Mouse (Mus musculus) midbrain, postnatal 0 days (tissue): ENCODE measurements at regions not wholly inside any gene's neighbourhood (a gene's known extent, or its start where the extent isn't known, plus 50 kb on each side); places are given as distances from the start of the nearest gene placed in this dataset.

Experiments used
- ATAC-seq: fragments of 200-750 bp; cut with Nextera tagmentation; 2 replicates; pipeline ENCODE4 v1.8.0; 2017; ENCODE audit warnings: moderate number of reproducible peaks, mild to moderate bottlenecking, moderate TSS enrichment, moderate library complexity; ENCODE audit not compliant: low FRiP score
- DNase-seq: peaks from one replicate; pipeline ENCODE4 v3.0.0-alpha.2; 2015; ENCODE audit warnings: low spot score
- H3K27ac ChIP-seq: fragments of 300-500 bp; sonication (generic); 2 replicates; pipeline ENCODE4 v1.5.1; 2014; ENCODE audit warnings: low read depth, mild to moderate bottlenecking, low read length, mixed read lengths
- H3K27me3 ChIP-seq: fragments of 300-500 bp; sonication (generic); 2 replicates; pipeline ENCODE4 v1.6.1; 2014; ENCODE audit warnings: low read length, control low read depth, mixed read lengths; ENCODE audit not compliant: insufficient read depth
- H3K36me3 ChIP-seq: fragments of 300-500 bp; sonication (generic); 2 replicates; pipeline ENCODE4 v1.6.1; 2014; ENCODE audit warnings: low read length, control low read depth, mixed read lengths; ENCODE audit not compliant: insufficient read depth
- H3K4me1 ChIP-seq: fragments of 300-500 bp; sonication (generic); 2 replicates; pipeline ENCODE4 v1.6.1; 2014; ENCODE audit warnings: mild to moderate bottlenecking, control low read depth, antibody characterized with exemption, low read length, mixed read lengths; ENCODE audit not compliant: insufficient read depth
- H3K4me2 ChIP-seq: fragments of 300-500 bp; sonication (generic); 2 replicates; pipeline ENCODE4 v1.6.1; 2014; ENCODE audit warnings: low read depth, mild to moderate bottlenecking, low read length, mixed read lengths; ENCODE audit not compliant: poor library complexity, severe bottlenecking
- H3K4me3 ChIP-seq: fragments of 300-500 bp; sonication (generic); 2 replicates; pipeline ENCODE4 v1.5.1; 2014; ENCODE audit warnings: low read depth, mild to moderate bottlenecking, low read length, moderate library complexity
- H3K9ac ChIP-seq: fragments of 300-500 bp; sonication (generic); replicated peaks from 2 replicates; pipeline ENCODE4 v1.6.1; 2014; ENCODE audit warnings: mild to moderate bottlenecking, low read length, moderate library complexity, mixed read lengths; ENCODE audit not compliant: poor library complexity, severe bottlenecking
- H3K9me3 ChIP-seq: fragments of 300-500 bp; sonication (generic); 2 replicates; pipeline ENCODE4 v1.6.1; 2016; ENCODE audit warnings: low read length, control low read depth
- CTCF ChIP-seq: IDR thresholded peaks from 2 replicates; pipeline ENCODE4 v1.5.1; 2016; ENCODE audit warnings: antibody characterized with exemption, mild to moderate bottlenecking
- WGBS: fragments of 180-500 bp; shearing (Covaris S2); extraction: QIAGEN DNeasy Blood & Tissue Kit; methylation state at CpG from one replicate; pipeline ENCODE4 v1.1.7; 2014; 5-methylcytosine and 5-hydroxymethylcytosine counted together

- 17% methylated on average over 17 of the region's 17 CpGs for WGBS
- TF ChIP-seq CTCF: peak; percentile 21; the same call in 1 of the 2 replicates
- 0 out of 2 replicates have a peak, but pooled peaks cover 4% of the 10 kb centered on the region for H3K4me1 ChIP-seq
- ATAC-seq (no peak), DNase-seq (peak; percentile 54)
- H3K9ac ChIP-seq: no peak overlapping the region
- no peak overlapping the region for H3K27ac ChIP-seq
- H3K4me3 ChIP-seq: peak overlapping the region; percentile 18; the same call in 1 of the 2 replicates
- no peaks in the 10 kb centered on the region for H3K9me3 ChIP-seq
- H3K36me3 ChIP-seq: no peaks in the 10 kb centered on the region
- H3K27me3 ChIP-seq: no peaks in the 10 kb centered on the region
- H3K4me2 ChIP-seq: peak overlapping the region; percentile 40
Observed at GRCm38 (mm10) chr1:193988970-193989904, 619.1 kb upstream of the Camk1g start.

- Histone ChIP-seq H3K36me3 (no peaks in the 10 kb centered on the region), H3K27ac (no peak overlapping the region), H3K27me3 (no peaks in the 10 kb centered on the region), H3K9me3 (no peaks in the 10 kb centered on the region), H3K4me2 (no peak overlapping the region), H3K4me1 (no peaks in the 10 kb centered on the region), H3K4me3 (no peak overlapping the region), H3K9ac (no peak overlapping the region)
- TF ChIP-seq CTCF: no peak
- ATAC-seq (no peak), DNase-seq (no peak)
- 61% methylated on average over 4 of the region's 4 CpGs for WGBS
Observed at GRCm38 (mm10) chr1:193980571-193980970, 610.5 kb upstream of the Camk1g start.

DNA sequence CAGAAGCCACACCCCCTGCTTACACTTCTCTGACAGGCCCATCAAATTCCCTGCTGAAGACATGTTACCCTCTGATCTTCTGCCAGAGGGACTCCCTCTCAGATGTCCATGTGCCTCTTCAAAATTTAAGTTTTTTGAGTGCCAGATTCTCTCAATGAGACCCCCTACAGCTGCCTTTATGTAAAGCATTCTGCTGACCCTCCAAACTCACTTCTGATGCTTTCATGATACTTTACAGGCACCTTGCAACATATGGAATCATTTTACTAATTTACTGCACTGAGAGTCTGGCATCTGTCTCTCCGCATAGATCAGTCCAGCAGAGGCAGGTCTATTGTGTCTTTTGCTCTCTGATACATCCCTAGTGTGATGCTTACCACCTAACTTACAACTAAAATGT is 601.4 kb upstream of the Camk1g start:
- ATAC-seq: no peak
- H3K4me2 ChIP-seq: no peak overlapping the region
- no peak for TF ChIP-seq CTCF
- no peak for DNase-seq
- no peak overlapping the region for H3K27ac ChIP-seq
- no peak overlapping the region for H3K9ac ChIP-seq
- 53% methylated on average over 1 of the region's 1 CpGs for WGBS
- no peaks in the 10 kb centered on the region for H3K27me3 ChIP-seq
- H3K36me3 ChIP-seq: no peaks in the 10 kb centered on the region
- H3K9me3 ChIP-seq: no peaks in the 10 kb centered on the region
- H3K4me1 ChIP-seq: no peaks in the 10 kb centered on the region
- no peak overlapping the region for H3K4me3 ChIP-seq

DNA sequence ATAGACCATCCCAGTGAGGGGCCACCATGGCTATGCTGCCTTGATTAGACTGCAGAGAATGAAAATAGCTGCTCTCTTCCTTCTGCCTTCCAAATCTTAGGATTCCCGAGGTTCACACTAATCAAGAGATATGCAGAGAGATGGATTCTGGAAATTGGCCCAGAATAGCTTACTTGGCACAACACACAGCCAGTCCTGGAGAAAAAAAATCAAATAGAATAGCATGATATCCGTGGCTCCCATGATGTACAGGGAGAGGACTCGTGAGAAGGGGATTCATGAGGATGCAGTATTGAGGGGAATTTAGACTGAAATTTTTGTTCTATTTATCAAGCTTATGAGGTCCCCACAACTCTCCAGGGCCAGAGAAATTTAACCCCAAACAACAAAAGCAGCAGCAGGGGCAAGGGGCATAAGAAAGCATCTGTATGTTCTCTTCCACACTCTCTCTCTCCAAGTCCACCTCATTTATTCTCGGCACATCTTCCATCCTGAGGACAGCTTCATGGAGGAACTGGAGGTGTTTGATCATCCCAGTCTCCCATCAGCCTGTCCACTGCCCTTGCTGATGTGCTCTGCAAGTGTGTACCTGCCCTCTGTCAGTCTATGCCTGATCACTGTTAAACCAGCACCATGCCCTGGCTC is 599.3 kb upstream of the Camk1g start:
- DNase-seq (no peak), ATAC-seq (no peak)
- H3K9ac ChIP-seq: no peak overlapping the region
- no peaks in the 10 kb centered on the region for H3K4me1 ChIP-seq
- no peak overlapping the region for H3K4me2 ChIP-seq
- H3K27me3 ChIP-seq: no peaks in the 10 kb centered on the region
- no peak overlapping the region for H3K4me3 ChIP-seq
- TF ChIP-seq CTCF: no peak
- no peaks in the 10 kb centered on the region for H3K9me3 ChIP-seq
- H3K36me3 ChIP-seq: no peaks in the 10 kb centered on the region
- no peak overlapping the region for H3K27ac ChIP-seq
- 63% methylated on average over 4 of the region's 4 CpGs for WGBS

GRCm38 (mm10) chr1:193967957-193968926 is 598.1 kb upstream of the Camk1g start:
- Histone ChIP-seq H3K27ac (no peak overlapping the region), H3K4me1 (no peaks in the 10 kb centered on the region), H3K9ac (no peak overlapping the region), H3K4me2 (no peak overlapping the region), H3K4me3 (no peak overlapping the region), H3K9me3 (no peaks in the 10 kb centered on the region), H3K36me3 (no peaks in the 10 kb centered on the region), H3K27me3 (no peaks in the 10 kb centered on the region)
- no peak for ATAC-seq
- 60% methylated on average over 4 of the region's 4 CpGs for WGBS
- DNase-seq: peak; percentile 52
- TF ChIP-seq CTCF: no peak
